In the genomic region with DNA sequence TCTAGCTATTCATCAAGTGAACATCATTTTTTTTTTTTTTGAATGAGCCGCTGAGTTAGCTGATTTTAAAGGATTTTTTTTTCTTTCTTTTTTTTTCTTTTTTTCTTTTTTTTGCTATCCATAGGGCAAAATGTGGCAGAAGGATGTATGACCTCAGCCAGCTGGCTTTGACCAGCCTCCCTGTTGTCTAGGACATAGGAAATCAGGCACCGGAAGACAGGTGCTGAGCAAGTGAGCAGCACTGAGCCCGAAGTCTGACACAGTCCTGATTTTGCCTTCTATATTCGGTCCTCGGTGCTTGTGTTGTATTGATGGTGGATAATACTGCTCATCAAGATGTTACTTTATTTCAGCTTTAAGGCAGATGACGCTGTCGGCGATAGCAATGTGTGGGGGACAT, we compare ENCODE assay signal across 14 mouse cellular contexts.
"Had no signal": no experiment of that assay in that cellular context is flagged by ENCODE, and none has a peak within 500 bp of the region (broad histone marks: within the 10 kb centered on the region; RNA-seq: fewer than 3 reads in every experiment).

No protein-coding gene starts in this region.

- H3K4me1 ChIP-seq: kidney, embryonic 15.5 days; limb, embryonic 10.5 days; liver, embryonic 15.5 days; neural tube, embryonic 15.5 days had no signal

- H3K4me3 ChIP-seq: kidney, embryonic 15.5 days; limb, embryonic 10.5 days; liver, embryonic 15.5 days; myocyte; neural tube, embryonic 15.5 days had no signal

- DNase-seq: kidney, postnatal 25 days; lung, adult 2 months; lung, postnatal 10 days; midbrain, embryonic 14.5 days; right cerebral cortex, adult 18-20 months; right cerebral cortex, postnatal 25 days; thymus, postnatal 4 days had no signal

- H3K9me3 ChIP-seq: limb, embryonic 10.5 days; liver, embryonic 15.5 days; neural tube, embryonic 15.5 days had no signal

- H3K27me3 ChIP-seq: kidney, embryonic 15.5 days; liver, embryonic 15.5 days; neural tube, embryonic 15.5 days had no signal

- H3K27ac ChIP-seq: kidney, embryonic 15.5 days; limb, embryonic 10.5 days; liver, embryonic 15.5 days; neural tube, embryonic 15.5 days; stomach, postnatal 0 days had no signal

- H3K9ac ChIP-seq: kidney, embryonic 15.5 days; liver, embryonic 15.5 days; neural tube, embryonic 15.5 days had no signal

- H3K36me3 ChIP-seq: liver, embryonic 15.5 days; neural tube, embryonic 15.5 days had no signal

- H3K4me2 ChIP-seq: kidney, embryonic 15.5 days; liver, embryonic 11.5 days; liver, embryonic 15.5 days; neural tube, embryonic 15.5 days had no signal
